Mouse (Mus musculus) CH12.LX (cell line): ENCODE measurements around the gene Fez2. TPM values are rescaled to one million over a fixed set of nuclear protein-coding genes. Genes with fewer than 3 reads are reported as not detected.

Source experiments
- DNase-seq: peaks from one replicate; pipeline ENCODE4 v3.0.0-alpha.2; 2013; ENCODE audit errors: extremely low read depth
- H3K27ac ChIP-seq: 2 replicates; pipeline ENCODE4 v1.5.1; 2012; ENCODE audit warnings: low read depth, mild to moderate bottlenecking, control low read depth, moderate library complexity; ENCODE audit not compliant: insufficient read depth
- H3K27me3 ChIP-seq: replicated peaks from 2 replicates; pipeline ENCODE3; 2012; ENCODE audit warnings: inconsistent platforms
- H3K36me3 ChIP-seq, 2 experiments: replicated peaks in 1 of 2; 2 replicates each; pipeline versions ENCODE3 to v1.6.1; 2012; ENCODE audit warnings: inconsistent platforms in 1 of 2, low read length in 1 of 2, mild to moderate bottlenecking in 1 of 2, mixed read lengths in 1 of 2, moderate library complexity in 1 of 2; ENCODE audit not compliant: control insufficient read depth in 1 of 2, insufficient read depth in 1 of 2
- H3K4me1 ChIP-seq, 2 experiments: 2 replicates each; pipeline ENCODE4 v1.6.1; 2012; ENCODE audit warnings: inconsistent platforms in 1 of 2, moderate library complexity in 1 of 2; ENCODE audit not compliant: insufficient read depth in 2 of 2, control insufficient read depth in 1 of 2
- H3K4me2 ChIP-seq: 2 replicates; pipeline ENCODE4 v1.6.1; 2012; ENCODE audit warnings: low read depth, mild to moderate bottlenecking, control low read depth; ENCODE audit not compliant: poor library complexity, insufficient read depth, severe bottlenecking
- H3K4me3 ChIP-seq, 3 experiments: fragments of 150-350 bp in 1 of 3; sonication (generic) in 1 of 3; replicated peaks in 1 of 3; 2 replicates each; pipeline versions ENCODE3 to v1.5.1; 2011 to 2012; ENCODE audit warnings: low read depth in 2 of 3, low read length in 2 of 3, mild to moderate bottlenecking in 2 of 3, moderate library complexity in 2 of 3, control low read depth in 1 of 3, improper control_type of control experiment in 1 of 3, inconsistent platforms in 1 of 3, mixed read lengths in 1 of 3; ENCODE audit not compliant: poor library complexity in 1 of 3
- H3K79me2 ChIP-seq: replicated peaks from 2 replicates; pipeline ENCODE4 v1.6.1; 2012; ENCODE audit warnings: mild to moderate bottlenecking, moderate library complexity; ENCODE audit not compliant: control insufficient read depth, poor library complexity, insufficient read depth, severe bottlenecking; ENCODE audit errors: extremely low read depth
- H3K9ac ChIP-seq: 2 replicates; pipeline ENCODE4 v1.6.1; 2012; ENCODE audit warnings: low read depth, mild to moderate bottlenecking, control low read depth, moderate library complexity; ENCODE audit not compliant: insufficient read depth
- H3K9me3 ChIP-seq: replicated peaks from 2 replicates; pipeline ENCODE3; 2012; ENCODE audit warnings: low read length, inconsistent platforms, mixed read lengths
- BHLHE40 ChIP-seq: IDR thresholded peaks from 2 replicates; pipeline ENCODE4 v1.6.1; 2011; ENCODE audit warnings: mild to moderate bottlenecking, low read depth, low read length, improper control_type of control experiment
- CHD1 ChIP-seq: IDR thresholded peaks from 2 replicates; pipeline ENCODE4 v1.6.1; 2012; ENCODE audit warnings: low read depth, low read length, improper control_type of control experiment, inconsistent platforms
- E2F4 ChIP-seq: IDR thresholded peaks from 2 replicates; pipeline ENCODE4 v1.6.1; 2011; ENCODE audit warnings: low read depth, low read length, improper control_type of control experiment; ENCODE audit not compliant: insufficient replicate concordance
- EP300 ChIP-seq: IDR thresholded peaks from 2 replicates; pipeline ENCODE4 v1.6.1; 2011; ENCODE audit warnings: low read length, improper control_type of control experiment
- ETS1 ChIP-seq: conservative IDR thresholded peaks from 2 replicates; pipeline ENCODE4 v1.6.1; 2012; ENCODE audit warnings: low read depth, mild to moderate bottlenecking, inconsistent platforms, low read length, improper control_type of control experiment, moderate library complexity
- HCFC1 ChIP-seq: IDR thresholded peaks from 2 replicates; pipeline ENCODE4 v1.6.1; 2012; ENCODE audit warnings: low read depth, mild to moderate bottlenecking, inconsistent platforms, low read length, improper control_type of control experiment
- IRF4 ChIP-seq: IDR thresholded peaks from 2 replicates; pipeline ENCODE4 v1.6.1; 2014; ENCODE audit warnings: low read depth, mild to moderate bottlenecking, inconsistent platforms, low read length, improper control_type of control experiment
- JUN ChIP-seq: IDR thresholded peaks from 2 replicates; pipeline ENCODE4 v1.6.1; 2011; ENCODE audit warnings: low read depth, mild to moderate bottlenecking, low read length, improper control_type of control experiment, moderate library complexity; ENCODE audit not compliant: insufficient read depth
- KAT2A ChIP-seq: IDR thresholded peaks from 2 replicates; pipeline ENCODE4 v1.6.1; 2012; ENCODE audit warnings: low read length, improper control_type of control experiment, inconsistent platforms; ENCODE audit not compliant: insufficient replicate concordance
- MAZ ChIP-seq: IDR thresholded peaks from 2 replicates; pipeline ENCODE4 v1.6.1; 2012; ENCODE audit warnings: low read depth, mild to moderate bottlenecking, inconsistent platforms, low read length, improper control_type of control experiment, moderate library complexity
- MEF2A ChIP-seq: IDR thresholded peaks from 2 replicates; pipeline ENCODE4 v1.6.1; 2014; ENCODE audit warnings: low read depth, mild to moderate bottlenecking, inconsistent platforms, low read length, improper control_type of control experiment, borderline replicate concordance
- MYC ChIP-seq: IDR thresholded peaks from 2 replicates; pipeline ENCODE4 v1.6.1; 2011; ENCODE audit warnings: low read depth, mild to moderate bottlenecking, improper control_type of control experiment, low read length
- PAX5 ChIP-seq: IDR thresholded peaks from 2 replicates; pipeline ENCODE4 v1.6.1; 2012; ENCODE audit warnings: low read length, inconsistent platforms, mixed read lengths
- RAD21 ChIP-seq: IDR thresholded peaks from 2 replicates; pipeline ENCODE4 v1.6.1; 2011; ENCODE audit warnings: low read depth, mild to moderate bottlenecking, low read length, improper control_type of control experiment, moderate library complexity
- RCOR1 ChIP-seq: conservative IDR thresholded peaks from 2 replicates; pipeline ENCODE4 v1.6.1; 2012; ENCODE audit warnings: low read depth, mild to moderate bottlenecking, inconsistent platforms, low read length, improper control_type of control experiment
- TBP ChIP-seq: conservative IDR thresholded peaks from 2 replicates; pipeline ENCODE4 v1.6.1; 2011; ENCODE audit warnings: low read depth, low read length, improper control_type of control experiment
- USF2 ChIP-seq: conservative IDR thresholded peaks from 2 replicates; pipeline ENCODE4 v1.6.1; 2011; ENCODE audit warnings: low read depth, low read length, improper control_type of control experiment
- ZMIZ1 ChIP-seq: IDR thresholded peaks from 2 replicates; pipeline ENCODE4 v1.6.1; 2012; ENCODE audit warnings: low read depth, mild to moderate bottlenecking, inconsistent platforms, low read length, improper control_type of control experiment
- dilution Hi-C: fragments of 300-500 bp; cut with MboI; formaldehyde crosslinking; loops from 2 replicates; pipeline ENCODE4 v1.14.3; 2020; ENCODE audit warnings: low sequenced_read_pairs; ENCODE audit not compliant: extremely low pct_unique_long_range_greater_than_20kb, extremely low pct_ligation_motif_present
- in situ Hi-C: fragments of 300-500 bp; cut with MboI; formaldehyde crosslinking; loops from 3 replicates; pipeline ENCODE4 v1.14.3; 2019; ENCODE audit warnings: low sequenced_read_pairs, low pct_ligation_motif_present, low pct_unique_long_range_greater_than_20kb, mixed read lengths
- polyA plus RNA-seq: library from polyadenylated mRNA; unstranded; fragments of >175 nt; gene quantifications from 2 replicates; pipeline ENCODE4 v1.2.1, GENCODE M21; 2012; ENCODE audit warnings: low read depth; ENCODE audit not compliant: insufficient read length
- total RNA-seq, 2 experiments: library from RNA; depleted of rRNA; stranded (reverse); fragments of 300-350 nt in 1 of 2; fragments of >200 nt in 1 of 2; gene quantifications; 2 replicates each; pipeline ENCODE4 v1.2.3; 2012 to 2014

Gene Fez2
- total and polyA plus RNA-seq, 3 experiments: 13.5 to 18.7 (median 14.2) TPM

DNA sequence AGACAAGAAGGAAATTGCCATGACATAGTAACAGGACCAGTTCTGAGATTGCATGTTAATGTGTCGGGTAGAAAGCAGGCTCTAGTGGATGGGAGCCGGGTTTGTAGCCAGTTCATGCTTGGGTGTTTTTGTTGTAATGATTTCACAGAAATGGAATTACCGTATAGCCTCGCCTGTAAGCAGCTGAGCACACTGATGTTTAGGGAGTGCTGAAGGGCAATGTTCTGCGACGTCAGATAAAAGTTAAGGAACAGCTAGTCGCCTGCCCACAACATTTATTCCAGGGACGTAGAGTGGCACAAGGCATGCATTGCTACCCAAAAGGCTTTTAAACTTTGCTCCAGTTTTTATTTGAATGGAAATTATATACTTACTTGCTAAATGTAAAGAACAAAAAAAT, 86.5 kb downstream of the Fez2 start:
- H3K4me1 ChIP-seq: peaks cover 2 to 9% of the 10 kb centered on the region in 2 experiments; a peak in 2 of 4 replicates
- H3K4me2 ChIP-seq: no peak overlapping the region
- no peaks in the 10 kb centered on the region for H3K27me3 ChIP-seq
- no peak overlapping the region for H3K4me3 ChIP-seq
- no peaks in the 10 kb centered on the region for H3K9me3 ChIP-seq
- peaks cover 3% of the 10 kb centered on the region; the same call in 1 of the 2 replicates for H3K79me2 ChIP-seq
- dilution Hi-C loops: no loop called here
- H3K36me3 ChIP-seq: peaks cover 58 to 76% of the 10 kb centered on the region in 2 experiments
- no peak for TF ChIP-seq PAX5
- in situ Hi-C loops: no loop called here
- DNase-seq: no peak
- no peak overlapping the region for H3K9ac ChIP-seq
- H3K27ac ChIP-seq: no peak overlapping the region

DNA sequence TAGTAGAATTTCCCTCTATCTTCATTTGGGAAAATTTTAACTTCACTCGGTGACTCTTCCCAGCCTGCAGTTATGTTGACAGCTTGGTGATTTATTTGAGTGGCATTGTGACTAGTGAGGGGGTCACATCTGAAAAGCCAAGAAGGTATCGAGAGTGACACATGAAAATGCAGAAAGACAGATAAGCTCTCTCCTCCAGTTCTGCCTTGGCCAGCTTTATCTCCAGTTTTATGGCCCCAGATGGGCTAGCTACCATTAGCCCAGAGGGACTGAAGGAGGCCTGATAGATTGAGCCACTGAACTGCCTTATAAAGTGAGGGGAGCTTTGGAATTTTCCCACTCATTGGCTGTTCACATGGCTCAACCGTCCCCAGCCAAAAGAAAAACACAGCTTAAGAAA, 89.7 kb downstream of the Fez2 start:
- DNase-seq: no peak
- H3K4me3 ChIP-seq: no peak overlapping the region
- TF ChIP-seq BHLHE40 (no peak), IRF4 (no peak), E2F4 (no peak), RAD21 (no peak), EP300 (no peak), JUN (no peak), RCOR1 (no peak), MYC (no peak), HCFC1 (no peak), ETS1 (no peak), TBP (no peak), CHD1 (no peak), USF2 (no peak)
- peaks cover 40 to 73% of the 10 kb centered on the region in 2 experiments for H3K36me3 ChIP-seq
- H3K79me2 ChIP-seq: peaks cover 3% of the 10 kb centered on the region; the same call in 1 of the 2 replicates
- dilution Hi-C loops (no loop called here), in situ Hi-C loops (no loop called here)
- H3K4me1 ChIP-seq: peaks cover 2 to 11% of the 10 kb centered on the region in 2 experiments; a peak in 2 of 4 replicates
- H3K27ac ChIP-seq: no peak overlapping the region
- H3K4me2 ChIP-seq: no peak overlapping the region
- no peak overlapping the region for H3K9ac ChIP-seq
- no peaks in the 10 kb centered on the region for H3K9me3 ChIP-seq
- no peaks in the 10 kb centered on the region for H3K27me3 ChIP-seq

DNA sequence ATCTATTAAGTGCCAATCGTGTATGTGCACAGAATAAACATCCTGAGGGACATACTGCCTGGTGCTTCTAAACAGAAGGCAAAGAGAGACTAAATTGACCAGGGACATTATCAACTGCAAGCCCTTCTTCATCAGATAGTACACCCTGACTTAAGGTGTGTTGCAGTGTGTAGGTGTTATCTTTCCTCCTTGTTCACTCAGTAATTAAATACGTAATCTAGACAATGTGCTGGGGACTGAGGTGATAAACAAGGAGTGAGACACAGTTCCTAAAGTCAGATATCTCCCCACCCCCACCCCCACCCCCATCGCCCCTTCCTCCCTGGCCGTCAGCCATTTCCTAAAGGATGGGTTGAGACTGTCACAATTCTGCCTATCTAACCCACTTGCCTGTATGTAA, 90.8 kb downstream of the Fez2 start:
- dilution Hi-C loops: no loop called here
- peaks cover 2 to 20% of the 10 kb centered on the region in 2 experiments; a peak in 2 of 4 replicates for H3K4me1 ChIP-seq
- H3K4me2 ChIP-seq: no peak overlapping the region
- peaks cover 3% of the 10 kb centered on the region; the same call in 1 of the 2 replicates for H3K79me2 ChIP-seq
- no peak for DNase-seq
- no peak overlapping the region for H3K27ac ChIP-seq
- in situ Hi-C loops: no loop called here
- no peaks in the 10 kb centered on the region for H3K9me3 ChIP-seq
- no peak overlapping the region for H3K4me3 ChIP-seq
- H3K27me3 ChIP-seq: no peaks in the 10 kb centered on the region
- no peak overlapping the region for H3K9ac ChIP-seq
- TF ChIP-seq MAZ (no peak), ZMIZ1 (no peak), MEF2A (no peak), JUN (no peak), KAT2A (no peak), ETS1 (no peak)
- H3K36me3 ChIP-seq: peaks cover 36 to 72% of the 10 kb centered on the region in 2 experiments
